Mouse (Mus musculus) C2C12 (cell line): ENCODE measurements at regions not wholly inside any gene's neighbourhood (a gene's known extent, or its start where the extent isn't known, plus 50 kb on each side); places are given as distances from the start of the nearest gene placed in this dataset.

Source experiments
- CEBPB ChIP-seq: IDR thresholded peaks from one replicate; pipeline ENCODE4 v1.6.1; 2011; ENCODE audit warnings: low read depth, mild to moderate bottlenecking, control low read depth, moderate library complexity
- CTCF ChIP-seq: IDR thresholded peaks from one replicate; pipeline ENCODE4 v1.5.1; 2011; ENCODE audit not compliant: control insufficient read depth, insufficient read depth, insufficient read length
- MAX ChIP-seq: IDR thresholded peaks from one replicate; pipeline ENCODE4 v1.6.1; 2011; ENCODE audit warnings: mild to moderate bottlenecking, control low read depth
- USF1 ChIP-seq: IDR thresholded peaks from one replicate; pipeline ENCODE4 v1.6.1; 2011; ENCODE audit warnings: low read depth, mild to moderate bottlenecking, control low read depth, moderate library complexity

- no peak for TF ChIP-seq CTCF
- no peak for TF ChIP-seq CEBPB
- no peak for TF ChIP-seq MAX
- no peak for TF ChIP-seq USF1
Observed at GRCm38 (mm10) chr2:166324439-166324838, 169.0 kb upstream of the Sulf2 start.
